Mouse (Mus musculus) thymus, postnatal 25 days (tissue): ENCODE measurements around the gene Sestd1.

ENCODE experiments used
- DNase-seq: peaks from one replicate; pipeline ENCODE4 v3.0.0; 2022

Sestd1 gene

DNA sequence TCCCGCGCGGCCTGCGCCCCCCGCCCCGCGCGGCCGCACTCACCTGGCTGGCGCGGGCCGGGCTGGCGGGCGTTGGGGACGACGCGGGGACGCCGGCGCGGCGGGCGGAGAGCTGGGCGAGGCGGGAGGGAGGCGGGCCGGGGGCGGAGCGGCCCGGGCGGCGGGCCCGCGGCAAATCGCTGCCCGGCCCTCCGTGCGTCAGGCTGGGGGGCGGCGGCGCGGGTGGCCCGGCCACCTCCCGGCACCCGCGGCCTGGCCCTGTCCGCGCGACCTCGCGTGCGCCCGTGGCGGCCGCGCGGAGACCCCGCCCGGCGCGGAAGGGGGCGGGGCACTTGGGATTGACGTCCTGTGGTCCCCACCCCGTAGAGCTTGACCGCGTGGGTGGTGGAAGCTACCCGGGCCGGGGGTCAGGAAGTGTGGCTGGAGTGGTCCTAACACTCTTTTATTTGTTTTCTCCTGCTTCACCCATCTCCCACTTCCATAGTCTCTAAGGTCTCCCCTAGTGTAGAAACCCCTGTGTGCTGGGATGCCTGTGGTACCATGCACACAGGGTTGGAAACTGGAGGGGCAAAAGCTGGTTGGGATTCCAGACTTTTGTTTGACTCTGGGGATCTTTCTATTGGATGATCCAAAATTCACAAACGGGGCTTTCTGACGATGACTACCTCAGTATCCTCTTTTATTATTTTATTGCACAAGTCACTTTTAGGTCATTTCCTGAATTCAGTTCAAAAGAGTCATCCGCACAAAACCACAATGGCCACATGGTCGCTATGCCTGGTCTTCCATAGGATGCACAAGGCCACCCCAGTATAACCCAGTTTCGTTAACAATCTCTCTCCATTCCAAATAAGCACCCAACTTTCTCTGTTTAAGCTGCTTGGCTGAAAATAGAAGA is at the start of gene Sestd1:
TSS of gene Sestd1 (minus strand) at position 81 of the 898 bp plus-strand sequence.
- DNase-seq: peak; percentile 47

DNA sequence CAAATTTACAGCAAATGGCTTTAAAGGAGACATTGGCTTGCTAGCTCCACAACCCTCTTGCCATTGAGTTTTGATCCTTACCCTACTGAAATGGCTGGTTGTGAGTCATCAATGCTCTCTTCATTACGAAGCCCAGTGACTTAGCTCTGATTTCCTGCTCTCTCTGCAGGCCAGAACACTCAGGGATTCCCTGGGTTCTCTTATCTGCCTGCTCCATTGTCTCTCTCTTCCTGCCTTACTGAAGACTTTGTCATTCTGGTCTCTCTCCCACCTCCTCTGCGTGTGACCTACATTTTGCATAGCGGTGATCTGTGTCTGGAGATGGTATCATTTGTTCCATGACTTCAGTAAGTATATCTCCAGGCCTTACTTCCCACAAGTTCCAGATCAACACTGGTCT is 46.9 kb upstream of the Sestd1 start:
- DNase-seq: no peak

DNA sequence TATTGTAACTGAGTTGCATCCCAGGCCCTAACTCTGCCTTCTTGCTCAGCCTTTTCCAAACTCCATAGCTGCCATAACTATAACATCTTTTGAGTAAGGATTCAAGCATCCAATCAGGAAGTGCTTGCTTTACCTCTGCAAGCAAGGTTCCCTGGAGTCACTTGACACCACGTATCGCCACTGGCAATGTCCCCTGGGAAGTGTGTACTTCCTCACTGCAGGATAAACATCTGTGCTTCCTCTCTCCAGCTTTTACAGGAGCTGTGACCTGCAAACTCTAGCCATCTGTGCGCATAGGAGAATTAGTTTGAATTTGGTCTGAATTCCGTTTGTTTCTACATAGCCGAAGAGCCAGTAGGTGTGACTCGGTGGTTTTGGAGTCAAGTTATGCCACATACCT is 43.3 kb upstream of the Sestd1 start:
- no peak for DNase-seq

GRCm38 (mm10) chr2:77323156-77323555 is 42.8 kb upstream of the Sestd1 start:
- no peak for DNase-seq

DNA sequence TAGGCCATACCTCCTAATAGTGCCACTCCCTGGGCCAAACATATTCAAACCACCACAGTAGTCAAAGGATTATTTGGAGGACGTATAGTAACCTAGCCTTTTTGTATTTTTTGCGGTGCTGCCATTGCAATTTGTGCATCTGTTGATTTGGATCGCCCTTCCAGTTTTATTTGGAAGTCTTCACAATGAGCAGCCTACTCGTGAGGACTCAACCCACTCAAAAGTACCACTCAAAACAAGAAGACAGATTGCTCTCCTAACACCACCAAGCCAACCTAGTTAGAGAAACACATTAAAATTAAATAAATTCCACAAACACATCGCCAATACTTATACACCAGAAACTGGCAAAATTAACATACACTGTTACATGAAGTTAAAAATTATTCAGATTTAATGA is 38.8 kb upstream of the Sestd1 start:
- no peak for DNase-seq

GRCm38 (mm10) chr2:77316961-77317360 is 36.6 kb upstream of the Sestd1 start:
- no peak for DNase-seq

DNA sequence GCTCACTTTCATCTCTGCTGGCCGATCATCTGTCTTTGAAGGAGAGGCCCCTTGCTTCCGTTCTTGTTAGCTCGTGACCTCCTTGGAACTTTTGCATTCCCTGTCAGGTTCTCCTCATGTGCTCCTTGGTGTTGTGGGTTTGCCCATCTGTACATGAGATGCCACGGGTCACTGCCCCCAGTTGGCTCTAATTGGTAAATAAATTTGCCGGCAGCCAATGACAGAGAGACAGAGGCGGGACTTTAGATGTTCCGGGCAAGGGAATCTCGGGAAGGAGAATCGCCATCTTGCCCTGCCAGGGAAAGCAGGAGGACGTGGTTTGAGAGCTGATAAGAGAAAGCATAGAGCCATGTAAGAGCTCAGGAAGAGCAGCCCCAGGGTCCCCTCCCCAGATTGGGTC is 33.5 kb upstream of the Sestd1 start:
- no peak for DNase-seq

DNA sequence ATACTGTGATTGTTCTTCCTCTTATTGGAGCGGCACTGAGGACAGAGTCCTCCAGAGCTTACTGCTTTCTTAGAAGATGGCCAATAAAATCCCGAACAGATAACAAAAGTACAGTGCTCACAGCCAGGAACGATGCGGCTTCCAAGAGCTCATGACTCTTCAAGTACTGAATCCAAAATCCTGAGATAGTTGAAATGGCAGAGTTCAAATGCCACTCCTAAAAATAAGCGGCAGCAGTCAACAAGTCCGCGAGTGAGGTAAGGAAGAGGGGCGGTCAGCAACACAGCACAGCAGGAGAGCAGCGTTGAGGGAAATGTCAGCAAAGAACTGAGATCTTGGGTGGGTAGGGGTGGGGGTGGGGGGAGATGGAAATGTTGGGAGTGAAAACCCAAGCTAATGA is 32.2 kb upstream of the Sestd1 start:
- DNase-seq: no peak

GRCm38 (mm10) chr2:77309313-77309712 is 28.9 kb upstream of the Sestd1 start:
- peak; percentile 38 for DNase-seq

DNA sequence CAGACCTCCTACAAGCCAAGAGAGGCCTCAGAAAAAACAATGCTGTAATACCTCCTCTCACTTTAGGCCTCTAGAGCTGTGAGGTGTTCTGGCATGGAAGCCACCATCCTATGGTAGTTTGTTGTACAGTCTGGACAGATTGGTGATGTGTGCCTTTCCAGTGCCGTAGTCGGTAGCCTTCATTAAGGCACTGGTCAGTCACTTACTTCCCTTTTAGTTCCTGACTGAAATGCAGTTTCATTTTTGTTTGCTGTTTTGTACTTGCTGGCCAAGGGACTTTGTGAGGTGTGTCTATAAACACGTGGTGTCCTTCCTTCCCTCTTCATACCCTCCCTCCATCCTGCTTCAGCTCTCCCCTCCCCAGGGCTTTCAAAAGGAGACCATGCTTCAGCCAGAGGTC is 24.1 kb upstream of the Sestd1 start:
- no peak for DNase-seq

- no peak for DNase-seq
Observed at GRCm38 (mm10) chr2:77303716-77304115, 23.3 kb upstream of the Sestd1 start.

DNA sequence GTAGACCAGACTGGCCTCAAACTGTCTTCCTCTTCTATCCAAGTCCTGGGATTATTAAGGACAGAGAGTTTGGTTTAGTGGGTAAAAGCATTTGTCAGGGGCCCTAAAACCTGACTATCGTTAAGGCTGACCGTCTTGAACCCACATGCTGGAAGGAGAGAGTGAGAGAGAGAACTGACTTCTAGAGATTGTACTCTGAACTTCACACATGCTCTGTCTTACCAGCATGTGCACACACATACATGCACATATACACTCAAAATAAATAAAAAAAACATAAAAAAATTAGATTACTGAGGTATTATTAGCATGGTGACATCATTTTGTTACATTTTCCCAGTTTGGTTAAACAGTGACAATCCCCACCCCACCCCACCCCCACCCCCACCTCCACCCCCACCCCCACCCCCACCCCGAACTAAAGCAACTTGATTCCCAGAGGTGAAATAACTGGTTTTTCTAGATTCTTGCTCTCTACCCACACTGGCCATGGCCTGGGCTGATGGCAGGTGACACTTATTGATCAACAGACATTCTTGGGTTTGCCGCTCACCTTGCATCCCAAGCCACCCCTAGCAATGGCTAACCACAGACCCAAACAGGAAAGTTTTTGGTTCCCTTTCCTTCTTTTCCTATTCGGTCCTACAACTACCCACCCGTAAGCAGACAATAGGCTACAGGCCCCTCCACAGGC is 22.4 kb upstream of the Sestd1 start:
- no peak for DNase-seq

- no peak for DNase-seq
Observed at GRCm38 (mm10) chr2:77301687-77302389, 21.4 kb upstream of the Sestd1 start.

- DNase-seq: no peak
Observed at GRCm38 (mm10) chr2:77289701-77290100, 9.3 kb upstream of the Sestd1 start.

- DNase-seq: no peak
Observed at GRCm38 (mm10) chr2:77286755-77287154, 6.4 kb upstream of the Sestd1 start.

DNA sequence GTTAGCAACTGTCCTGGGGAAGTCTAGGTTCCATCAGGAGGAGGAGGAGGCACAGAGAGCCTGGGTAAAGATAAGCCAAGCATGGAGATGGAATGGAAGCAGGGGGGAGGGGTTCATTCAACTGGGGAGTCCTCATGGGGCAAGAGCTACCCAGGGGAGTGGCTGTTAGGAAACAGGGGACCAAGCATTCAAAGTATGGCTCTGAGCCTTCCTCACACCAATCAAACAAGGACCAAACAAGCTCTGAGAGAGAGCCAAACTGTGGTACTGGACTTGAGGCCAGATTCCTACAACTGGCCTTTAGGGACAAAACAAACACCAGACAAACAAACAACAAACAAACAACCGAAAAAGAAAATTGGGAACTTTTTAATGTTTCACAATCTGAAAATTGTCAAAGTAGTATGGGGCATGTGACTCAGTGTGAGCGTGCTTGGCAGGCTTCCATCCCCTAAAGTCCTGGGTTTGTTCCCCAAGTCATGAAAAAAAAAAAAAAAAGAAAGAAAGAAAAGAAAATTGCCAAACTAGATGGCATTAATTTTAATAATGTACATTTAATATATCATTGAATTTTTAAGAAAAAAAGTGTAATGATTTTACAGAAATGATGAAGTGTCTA is 4.0 kb upstream of the Sestd1 start:
- DNase-seq: no peak

DNA sequence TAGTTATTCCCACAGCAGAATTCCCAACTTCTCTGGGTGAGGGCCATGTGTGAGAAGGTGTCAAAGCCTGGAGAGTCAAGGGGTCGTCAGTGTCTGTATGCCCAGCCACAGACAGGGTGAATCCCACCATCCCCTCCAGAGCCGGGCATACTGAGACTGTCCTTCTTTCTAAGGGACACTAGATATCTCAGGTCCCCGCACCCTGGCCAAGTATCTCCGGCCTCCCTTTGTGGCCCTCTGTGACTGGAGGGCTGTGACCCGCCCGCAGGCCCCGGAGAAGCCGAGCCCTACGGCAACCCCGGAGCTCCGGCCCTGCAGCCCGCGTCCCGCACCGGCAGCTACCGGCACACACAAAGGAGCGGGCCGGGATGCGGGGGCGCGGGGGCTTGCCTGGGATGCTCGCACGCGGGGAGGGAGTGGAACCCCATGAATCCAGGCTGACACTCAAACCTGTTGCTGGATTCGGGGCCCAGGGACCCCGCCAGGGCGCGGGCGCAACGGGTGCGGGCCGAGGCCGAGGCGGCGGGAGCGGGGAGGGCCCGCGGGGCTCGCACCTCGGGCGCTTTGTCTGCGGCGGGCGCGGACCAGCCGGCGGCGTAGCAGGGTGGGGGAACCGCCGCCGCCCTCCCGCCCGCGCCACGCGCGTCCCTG is 406 bp downstream of the Sestd1 start:
- DNase-seq: peak; percentile 14

DNA sequence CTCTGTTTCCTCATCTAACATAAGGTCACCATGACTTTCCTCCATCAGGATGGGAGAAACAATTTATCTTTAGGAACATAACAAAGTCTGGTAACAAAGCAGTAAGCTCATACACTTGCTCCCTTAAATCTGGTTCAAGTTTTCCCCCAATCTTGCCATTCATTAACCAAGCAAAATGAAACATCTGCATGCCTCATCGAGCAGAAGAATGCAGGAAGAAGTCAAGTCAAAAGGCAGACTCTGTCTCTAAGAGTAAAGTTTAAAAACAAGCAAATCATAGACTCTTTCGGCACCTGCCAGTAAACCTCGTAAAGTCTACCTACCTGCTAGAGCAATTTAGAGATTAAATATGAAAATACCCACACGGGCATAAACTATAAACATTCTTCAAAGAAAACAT is 3.1 kb downstream of the Sestd1 start:
- no peak for DNase-seq

GRCm38 (mm10) chr2:77275851-77276250 is 4.5 kb downstream of the Sestd1 start:
- DNase-seq: no peak

GRCm38 (mm10) chr2:77274976-77275641 is 5.3 kb downstream of the Sestd1 start:
- DNase-seq: no peak

- DNase-seq: no peak
Observed at GRCm38 (mm10) chr2:77272953-77273352, 7.4 kb downstream of the Sestd1 start.

GRCm38 (mm10) chr2:77270781-77271180 is 9.6 kb downstream of the Sestd1 start:
- peak; percentile 57 for DNase-seq
